In genomic region chr2:35910740-35911139, GRCm38 (mm10) we compare ENCODE assay signal across 20 mouse cellular contexts.
DNase-seq lines count a peak whose midpoint lies in the region; ATAC-seq and TF ChIP-seq lines count a peak whose summit lies in the region.
"Had no signal": no experiment of that assay in that cellular context is flagged by ENCODE, and none has a peak within 500 bp of the region (broad histone marks: within the 10 kb centered on the region; RNA-seq: fewer than 3 reads in every experiment).

No protein-coding gene starts in this region.

- H3K4me1 ChIP-seq in embryonic facial prominence, embryonic 11.5 days (ENCODE audit: control insufficient read depth, insufficient read depth, low read length): no peaks in the 10 kb centered on the region; the same call in 1 of the 2 replicates
- H3K4me1 ChIP-seq: liver, embryonic 13.5 days; midbrain, embryonic 13.5 days had no signal

- no peak overlapping the region for H3ac ChIP-seq in myocyte (ENCODE audit: control insufficient read depth, insufficient read length)

- no peaks in the 10 kb centered on the region for H3K27me3 ChIP-seq in embryonic facial prominence, embryonic 11.5 days (ENCODE audit: control insufficient read depth, insufficient read depth, low read length)
- H3K27me3 ChIP-seq in myocyte (ENCODE audit: control insufficient read depth, insufficient read depth, insufficient read length): no peaks in the 10 kb centered on the region
- H3K27me3 ChIP-seq: hindbrain, embryonic 15.5 days; limb, embryonic 13.5 days; liver, embryonic 13.5 days; midbrain, embryonic 13.5 days had no signal

- no peaks in the 10 kb centered on the region for H3K9me3 ChIP-seq in embryonic facial prominence, embryonic 11.5 days (replicated peaks; ENCODE audit: control insufficient read depth, low read length)
- H3K9me3 ChIP-seq: heart, embryonic 10.5 days; hindbrain, embryonic 15.5 days; liver, embryonic 13.5 days; midbrain, embryonic 13.5 days had no signal

- TF ChIP-seq POLR2A in myocyte (IDR thresholded peaks at IDR 0.05; ENCODE audit: insufficient read length, low read depth): no peak

- no peak overlapping the region for H3K9ac ChIP-seq in embryonic facial prominence, embryonic 11.5 days (replicated peaks; ENCODE audit: low read length)
- H3K9ac ChIP-seq: forebrain, postnatal 0 days; hindbrain, embryonic 15.5 days; limb, embryonic 13.5 days; liver, embryonic 13.5 days; lung, embryonic 14.5 days; midbrain, embryonic 13.5 days had no signal

- H3K27ac ChIP-seq in embryonic facial prominence, embryonic 11.5 days (replicated peaks; ENCODE audit: low read depth, low read length): no peak overlapping the region
- H3K27ac ChIP-seq: heart, embryonic 10.5 days; hindbrain, embryonic 15.5 days; limb, embryonic 13.5 days; liver, embryonic 13.5 days; midbrain, embryonic 13.5 days; stomach, postnatal 0 days had no signal

- H3K4me2 ChIP-seq in embryonic facial prominence, embryonic 11.5 days (ENCODE audit: low read depth, low read length): no peak overlapping the region
- H3K4me2 ChIP-seq in myocyte (ENCODE audit: low read depth): no peak overlapping the region
- H3K4me2 ChIP-seq: hindbrain, embryonic 15.5 days; limb, embryonic 13.5 days; liver, embryonic 13.5 days; lung, embryonic 14.5 days; midbrain, embryonic 13.5 days had no signal

- 38% methylated on average over 9 of the region's 9 CpGs for WGBS in embryonic facial prominence, embryonic 11.5 days

- no peak for ATAC-seq in embryonic facial prominence, embryonic 11.5 days (replicated peaks; ENCODE audit: insufficient number of reproducible peaks, low FRiP score, low TSS enrichment, low read depth)
- ATAC-seq: CD4-positive, CD25-positive, alpha-beta regulatory T cell, adult 4 months; forebrain, postnatal 0 days; midbrain, embryonic 13.5 days had no signal

- peak; percentile 42 to 56 for DNase-seq in cerebellum, adult 18-20 months
- DNase-seq in cerebellum, postnatal 4 days (ENCODE audit: low spot score in 2 of 2): no peak
- DNase-seq in cerebellum, adult 8-10 months: peak; percentile 35
- DNase-seq in embryonic facial prominence, embryonic 11.5 days (ENCODE audit: low spot score): peak; percentile 30
- DNase-seq in gastrocnemius, postnatal 25 days: no peak
- DNase-seq in lung, adult 18-20 months: no peak
- DNase-seq: forebrain, postnatal 0 days; kidney, adult 2 months; kidney, postnatal 10 days; liver, embryonic 13.5 days; lung, embryonic 14.5 days; thymus, adult 2 months; thymus, postnatal 4 days had no signal

- no peaks in the 10 kb centered on the region for H3K36me3 ChIP-seq in embryonic facial prominence, embryonic 11.5 days (replicated peaks; ENCODE audit: control insufficient read depth, insufficient read depth, low read depth, low read length)
- no peaks in the 10 kb centered on the region for H3K36me3 ChIP-seq in myocyte (ENCODE audit: control insufficient read depth, insufficient read depth)
- H3K36me3 ChIP-seq: heart, embryonic 10.5 days; hindbrain, embryonic 15.5 days; limb, embryonic 13.5 days; liver, embryonic 13.5 days; midbrain, embryonic 13.5 days had no signal

- H3K79me2 ChIP-seq in myocyte (ENCODE audit: control insufficient read depth, insufficient read depth): no peaks in the 10 kb centered on the region

- H3K4me3 ChIP-seq in embryonic facial prominence, embryonic 11.5 days (ENCODE audit: low read depth, low read length): no peak overlapping the region
- H3K4me3 ChIP-seq in myocyte: no peak overlapping the region
- H3K4me3 ChIP-seq: heart, embryonic 10.5 days; hindbrain, embryonic 15.5 days; limb, embryonic 13.5 days; liver, embryonic 13.5 days; midbrain, embryonic 13.5 days had no signal

TF ChIP-seq in myocyte, 11 proteins besides CTCF, POLR2A, EP300 and RAD21:
- peak in 2 of 3 experiments; percentile 71 to 82 for TF ChIP-seq MYOD1 (IDR thresholded peaks at IDR 0.05; ENCODE audit: control insufficient read depth in 1 of 3, insufficient read length in 2 of 3, low read depth in 2 of 3)
- TF ChIP-seq MYOG (IDR thresholded peaks at IDR 0.05; ENCODE audit: control insufficient read depth in 1 of 3, insufficient read depth in 1 of 3, insufficient read length in 2 of 3, low read depth in 2 of 3): peak in 2 of 3 experiments; percentile 32 to 85
- no peak for TF ChIP-seq POLR2AphosphoS2 (IDR thresholded peaks at IDR 0.05; ENCODE audit: insufficient read length, low read depth)
- TF ChIP-seq TCF12 (IDR thresholded peaks at IDR 0.05; ENCODE audit: insufficient read depth, poor library complexity, severe bottlenecking): peak; percentile 54
- no peak for TF ChIP-seq CEBPB (IDR thresholded peaks at IDR 0.05; ENCODE audit: insufficient read depth, poor library complexity, severe bottlenecking)

Comparison
In these comparisons a context has a peak if more than half of its experiments do, and no peak if none do; other contexts are left out.
1. DNase-seq: peak in cerebellum, adult 18-20 months (2 of 2), cerebellum, adult 8-10 months (single experiment) and embryonic facial prominence, embryonic 11.5 days (single experiment); none in cerebellum, postnatal 4 days (0 of 2), gastrocnemius, postnatal 25 days (single experiment) and lung, adult 18-20 months (0 of 2).